Mouse (Mus musculus) neutrophil, adult 5-6 weeks (primary cell): Measurements from ENCODE around the gene Igf1r. TPM values are rescaled to one million over a fixed set of nuclear protein-coding genes. Genes with fewer than 3 reads are reported as not detected.

Experiments
- ATAC-seq: fragments of 151-379, 151-347 bp; 2 replicates; pipeline ENCODE4 v1.8.0; 2017; ENCODE audit warnings: mild to moderate bottlenecking, moderate TSS enrichment; ENCODE audit not compliant: insufficient number of reproducible peaks, poor library complexity, low FRiP score, severe bottlenecking; ENCODE audit errors: extremely low read depth
- total RNA-seq: library from RNA; stranded (forward); fragments of 200-1000 nt; gene quantifications from 2 replicates; pipeline ENCODE4 v1.2.3, GENCODE M21; 2017

Gene Igf1r
- total RNA-seq, 1 experiment from 2014 or later: 86.8 TPM

GRCm38 (mm10) chr7:68096411-68096810, 143.8 kb downstream of the Igf1r start:
- no peak for ATAC-seq

- peak; percentile 1; the same call in 1 of the 2 replicates for ATAC-seq
These were observed 144.6 kb downstream of the Igf1r start for GRCm38 (mm10) chr7:68097081-68097836.

GRCm38 (mm10) chr7:68098098-68098497, 145.5 kb downstream of the Igf1r start:
- no peak for ATAC-seq

- ATAC-seq: no peak
These were observed 147.8 kb downstream of the Igf1r start for GRCm38 (mm10) chr7:68100388-68100787.

GRCm38 (mm10) chr7:68102456-68103177, 150.0 kb downstream of the Igf1r start:
- ATAC-seq: peak; percentile 54; the same call in 1 of the 2 replicates

GRCm38 (mm10) chr7:68103178-68103530, 150.5 kb downstream of the Igf1r start:
- ATAC-seq: no peak

- ATAC-seq: no peak
These were observed 158.9 kb downstream of the Igf1r start for GRCm38 (mm10) chr7:68111532-68111931.

GRCm38 (mm10) chr7:68112582-68112981, 160.0 kb downstream of the Igf1r start:
- 0 out of 2 replicates have a peak, but pooled peaks have one; percentile 20 for ATAC-seq

GRCm38 (mm10) chr7:68114364-68114763, 161.7 kb downstream of the Igf1r start:
- no peak for ATAC-seq

- no peak for ATAC-seq
These were observed 162.5 kb downstream of the Igf1r start for GRCm38 (mm10) chr7:68114983-68115715.

- ATAC-seq: no peak
These were observed 164.9 kb downstream of the Igf1r start for GRCm38 (mm10) chr7:68117567-68117966.

GRCm38 (mm10) chr7:68117981-68118380, 165.4 kb downstream of the Igf1r start:
- ATAC-seq: no peak

GRCm38 (mm10) chr7:68119605-68120004, 167.0 kb downstream of the Igf1r start:
- ATAC-seq: no peak

GRCm38 (mm10) chr7:68122418-68122817, 169.8 kb downstream of the Igf1r start:
- no peak for ATAC-seq

GRCm38 (mm10) chr7:68125347-68125746, 172.7 kb downstream of the Igf1r start:
- no peak for ATAC-seq

GRCm38 (mm10) chr7:68127799-68128261, 175.2 kb downstream of the Igf1r start:
- ATAC-seq: peak; percentile 42; the same call in 1 of the 2 replicates

- ATAC-seq: no peak
These were observed 175.6 kb downstream of the Igf1r start for GRCm38 (mm10) chr7:68128271-68128674.

GRCm38 (mm10) chr7:68129077-68129511, 176.5 kb downstream of the Igf1r start:
- peak; percentile 79 for ATAC-seq

GRCm38 (mm10) chr7:68129546-68130253, 177.1 kb downstream of the Igf1r start:
- ATAC-seq: peak; percentile 10; the same call in 1 of the 2 replicates
